Mouse (Mus musculus): ENCODE measurements around the gene Gm49361. TPM values are rescaled to one million over a fixed set of nuclear protein-coding genes. Genes with fewer than 3 reads are reported as not detected.
"Not testable (repeated sequence)": the region's sequence is repeated elsewhere in the genome, so short reads cannot be mapped to it uniquely, and the experiment has no call there.

The Gm49361 gene
- polyA plus RNA-seq, 1 experiment from 2014 or later, result not detected

- no peak overlapping the region for H3K27ac ChIP-seq
- H3K36me3 ChIP-seq (ENCODE audit: poor library complexity, severe bottlenecking), result peaks cover 6% of the 10 kb centered on the region; the same call in 1 of the 2 replicates
- no peaks in the 10 kb centered on the region for H3K27me3 ChIP-seq
- no peak overlapping the region for H3K4me2 ChIP-seq
- no peak for ATAC-seq
- no peak overlapping the region for H3K4me3 ChIP-seq
- H3K4me1 ChIP-seq, result no peaks in the 10 kb centered on the region
- WGBS, result 3% methylated on average over 1 of the region's 1 CpGs
- no peaks in the 10 kb centered on the region for H3K9me3 ChIP-seq (replicated peaks)
- H3K9ac ChIP-seq, result no peak overlapping the region
These were observed 61.3 kb downstream of the Gm49361 start for GRCm38 (mm10) chr14:57684579-57684978.

- H3K4me3 ChIP-seq, result no peak overlapping the region
- no peak for ATAC-seq
- H3K4me1 ChIP-seq, result no peaks in the 10 kb centered on the region
- no peak overlapping the region for H3K27ac ChIP-seq
- 89% methylated on average over 4 of the region's 4 CpGs for WGBS
- no peaks in the 10 kb centered on the region for H3K9me3 ChIP-seq (replicated peaks)
- H3K27me3 ChIP-seq, result no peaks in the 10 kb centered on the region
- H3K4me2 ChIP-seq, result no peak overlapping the region
- no peak overlapping the region for H3K9ac ChIP-seq
- H3K36me3 ChIP-seq (ENCODE audit: poor library complexity, severe bottlenecking), result no peaks in the 10 kb centered on the region
These were observed 63.2 kb downstream of the Gm49361 start for GRCm38 (mm10) chr14:57682751-57683150.

- Histone ChIP-seq H3K4me2 (no peak overlapping the region), H3K9me3 (replicated peaks) (no peaks in the 10 kb centered on the region), H3K9ac (no peak overlapping the region), H3K4me1 (no peaks in the 10 kb centered on the region; the same call in 1 of the 2 replicates), H3K36me3 (ENCODE audit: poor library complexity, severe bottlenecking) (no peaks in the 10 kb centered on the region), H3K4me3 (no peak overlapping the region), H3K27ac (no peak overlapping the region), H3K27me3 (no peaks in the 10 kb centered on the region)
- WGBS, result 36% methylated on average over 5 of the region's 5 CpGs
- peak; percentile 82 for ATAC-seq
These were observed 65.9 kb downstream of the Gm49361 start for GRCm38 (mm10) chr14:57679958-57680535.

- H3K27me3 ChIP-seq, result no peaks in the 10 kb centered on the region
- H3K36me3 ChIP-seq (ENCODE audit: poor library complexity, severe bottlenecking), result no peaks in the 10 kb centered on the region
- H3K9me3 ChIP-seq (replicated peaks), result no peaks in the 10 kb centered on the region
- WGBS, result 27% methylated on average over 1 of the region's 1 CpGs
- no peaks in the 10 kb centered on the region; the same call in 1 of the 2 replicates for H3K4me1 ChIP-seq
- H3K27ac ChIP-seq, result no peak overlapping the region
- H3K4me2 ChIP-seq, result no peak overlapping the region
- ATAC-seq, result peak; percentile 50
- H3K9ac ChIP-seq, result no peak overlapping the region
- no peak overlapping the region for H3K4me3 ChIP-seq
These were observed 66.4 kb downstream of the Gm49361 start for GRCm38 (mm10) chr14:57679523-57679922.

- no peak overlapping the region for H3K4me2 ChIP-seq
- no peak overlapping the region for H3K4me3 ChIP-seq
- no peaks in the 10 kb centered on the region for H3K27me3 ChIP-seq
- no peaks in the 10 kb centered on the region; the same call in 1 of the 2 replicates for H3K4me1 ChIP-seq
- 55% methylated on average over 2 of the region's 2 CpGs for WGBS
- H3K9me3 ChIP-seq (replicated peaks), result no peaks in the 10 kb centered on the region
- no peak for ATAC-seq
- H3K9ac ChIP-seq, result no peak overlapping the region
- no peak overlapping the region for H3K27ac ChIP-seq
- H3K36me3 ChIP-seq (ENCODE audit: poor library complexity, severe bottlenecking), result no peaks in the 10 kb centered on the region
These were observed 70.4 kb downstream of the Gm49361 start for GRCm38 (mm10) chr14:57675481-57675880.

- no peak for ATAC-seq
- H3K27ac ChIP-seq, result peak overlapping the region; percentile 98
- H3K9ac ChIP-seq, result peak overlapping the region; percentile 90
- H3K9me3 ChIP-seq (replicated peaks), result no peaks in the 10 kb centered on the region
- peak overlapping the region; percentile 96 for H3K4me2 ChIP-seq
- H3K4me3 ChIP-seq, result peak overlapping the region; percentile 91
- peaks cover 22% of the 10 kb centered on the region for H3K4me1 ChIP-seq
- H3K36me3 ChIP-seq (ENCODE audit: poor library complexity, severe bottlenecking), result no peaks in the 10 kb centered on the region; the same call in 1 of the 2 replicates
- H3K27me3 ChIP-seq, result no peaks in the 10 kb centered on the region
- 13% methylated on average over 10 of the region's 10 CpGs for WGBS
These were observed 80.3 kb downstream of the Gm49361 start for GRCm38 (mm10) chr14:57665628-57665950.

GRCm38 (mm10) chr14:57664822-57665627, 80.9 kb downstream of the Gm49361 start, which contains the start of gene Xpo4:
TSS of gene Xpo4 (minus strand) at chr14:57665430.
- Histone ChIP-seq H3K4me2 (peak within 1 kb of the TSS; percentile 96), H3K36me3 (ENCODE audit: poor library complexity, severe bottlenecking) (no peaks in the 10 kb centered on the region; the same call in 1 of the 2 replicates), H3K4me3 (peak within 1 kb of the TSS; percentile 91), H3K9me3 (replicated peaks) (no peaks in the 10 kb centered on the region), H3K27me3 (no peaks in the 10 kb centered on the region), H3K9ac (peak within 1 kb of the TSS; percentile 90), H3K27ac (peak within 1 kb of the TSS; percentile 98), H3K4me1 (peaks cover 22% of the 10 kb centered on the region)
- under 1% methylated on average over 77 of the region's 80 CpGs for WGBS
- peak; percentile 98 for ATAC-seq

GRCm38 (mm10) chr14:57664311-57664821, 81.5 kb downstream of the Gm49361 start:
- no peaks in the 10 kb centered on the region for H3K27me3 ChIP-seq
- H3K9me3 ChIP-seq (replicated peaks), result no peaks in the 10 kb centered on the region
- H3K4me3 ChIP-seq, result peak overlapping the region; percentile 91
- H3K4me2 ChIP-seq, result peak overlapping the region; percentile 96
- H3K9ac ChIP-seq, result peak overlapping the region; percentile 90
- no peaks in the 10 kb centered on the region; the same call in 1 of the 2 replicates for H3K36me3 ChIP-seq (ENCODE audit: poor library complexity, severe bottlenecking)
- WGBS, result 0% methylated on average over 19 of the region's 19 CpGs
- ATAC-seq, result peak; percentile 68
- H3K27ac ChIP-seq, result peak overlapping the region; percentile 98
- H3K4me1 ChIP-seq, result peaks cover 22% of the 10 kb centered on the region

GRCm38 (mm10) chr14:57663630-57664029, 82.3 kb downstream of the Gm49361 start:
- peak overlapping the region; percentile 91 for H3K4me3 ChIP-seq

GRCm38 (mm10) chr14:57658301-57658700, 87.6 kb downstream of the Gm49361 start:
- Histone ChIP-seq H3K27me3 (no peaks in the 10 kb centered on the region), H3K27ac (no peak overlapping the region), H3K9me3 (replicated peaks) (0 out of 2 replicates have a peak, but pooled peaks cover 5% of the 10 kb centered on the region), H3K36me3 (ENCODE audit: poor library complexity, severe bottlenecking) (no peaks in the 10 kb centered on the region; the same call in 1 of the 2 replicates), H3K4me1 (peaks cover 4% of the 10 kb centered on the region; the same call in 1 of the 2 replicates), H3K9ac (no peak overlapping the region), H3K4me2 (no peak overlapping the region), H3K4me3 (no peak overlapping the region)
- 95% methylated on average over 4 of the region's 4 CpGs for WGBS
- ATAC-seq, result no peak

More at GRCm38 (mm10) chr14:57663630-57664029, 82.3 kb downstream of the Gm49361 start:
- H3K9me3 ChIP-seq (replicated peaks), result no peaks in the 10 kb centered on the region
- ATAC-seq, result no peak
- H3K4me2 ChIP-seq, result peak overlapping the region; percentile 96
- H3K36me3 ChIP-seq (ENCODE audit: poor library complexity, severe bottlenecking), result no peaks in the 10 kb centered on the region; the same call in 1 of the 2 replicates
- peaks cover 22% of the 10 kb centered on the region for H3K4me1 ChIP-seq
- H3K9ac ChIP-seq, result peak overlapping the region; percentile 90
- no peaks in the 10 kb centered on the region for H3K27me3 ChIP-seq
- whole genome bisulfite sequencing, result 31% methylated on average over 1 of the region's 1 CpGs
- no peak overlapping the region for H3K27ac ChIP-seq

- ATAC-seq, result no peak
- no peak overlapping the region for H3K4me3 ChIP-seq
These were observed 88.4 kb downstream of the Gm49361 start for GRCm38 (mm10) chr14:57657500-57657899.

GRCm38 (mm10) chr14:57656519-57656918, 89.4 kb downstream of the Gm49361 start:
- not testable (repeated sequence) for H3K9ac ChIP-seq; H3K9me3 ChIP-seq (replicated peaks); H3K4me3 ChIP-seq; H3K27me3 ChIP-seq; H3K4me2 ChIP-seq; ATAC-seq; H3K36me3 ChIP-seq (ENCODE audit: poor library complexity, severe bottlenecking); H3K4me1 ChIP-seq; H3K27ac ChIP-seq
- WGBS, result 95% methylated on average over 3 of the region's 3 CpGs

More at GRCm38 (mm10) chr14:57657500-57657899, 88.4 kb downstream of the Gm49361 start:
- Histone ChIP-seq H3K36me3 (ENCODE audit: poor library complexity, severe bottlenecking) (no peaks in the 10 kb centered on the region; the same call in 1 of the 2 replicates), H3K9ac (no peak overlapping the region), H3K9me3 (replicated peaks) (0 out of 2 replicates have a peak, but pooled peaks cover 5% of the 10 kb centered on the region), H3K27ac (no peak overlapping the region), H3K4me1 (no peaks in the 10 kb centered on the region), H3K27me3 (no peaks in the 10 kb centered on the region), H3K4me2 (no peak overlapping the region)
- 100% methylated on average over 2 of the region's 2 CpGs for WGBS

All from forebrain, embryonic 13.5 days (tissue).